Mouse (Mus musculus) neural tube, embryonic 15.5 days (tissue): Measurements from ENCODE around the gene Nxf2. TPM values are rescaled to one million over a fixed set of nuclear protein-coding genes. Genes with fewer than 3 reads are reported as not detected.
"Not testable (repeated sequence)": the region's sequence is repeated elsewhere in the genome, so short reads cannot be mapped to it uniquely, and the experiment has no call there.

ENCODE experiments used
- ATAC-seq: fragments of 200-750 bp; cut with Nextera tagmentation; 2 replicates; pipeline ENCODE4 v1.8.0; 2017; ENCODE audit warnings: mild to moderate bottlenecking, moderate TSS enrichment, moderate library complexity; ENCODE audit not compliant: low FRiP score
- H3K27ac ChIP-seq: fragments of 300-500 bp; sonication (generic); replicated peaks from 2 replicates; pipeline ENCODE4 v1.5.1; 2015; ENCODE audit warnings: mild to moderate bottlenecking, inconsistent platforms
- H3K27me3 ChIP-seq: fragments of 300-500 bp; sonication (generic); replicated peaks from 2 replicates; pipeline ENCODE4 v1.6.1; 2015; ENCODE audit warnings: inconsistent platforms
- H3K36me3 ChIP-seq: fragments of 300-500 bp; sonication (generic); 2 replicates; pipeline ENCODE4 v1.6.1; 2015; ENCODE audit warnings: inconsistent platforms
- H3K4me1 ChIP-seq: fragments of 300-500 bp; sonication (generic); 2 replicates; pipeline ENCODE4 v1.6.1; 2015; ENCODE audit warnings: inconsistent platforms
- H3K4me2 ChIP-seq: fragments of 300-500 bp; sonication (generic); 2 replicates; pipeline ENCODE4 v1.6.1; 2015; ENCODE audit warnings: inconsistent platforms, mild to moderate bottlenecking, moderate library complexity
- H3K4me3 ChIP-seq: fragments of 300-500 bp; sonication (generic); replicated peaks from 2 replicates; pipeline ENCODE4 v1.5.1; 2015; ENCODE audit warnings: mild to moderate bottlenecking, inconsistent platforms
- H3K9ac ChIP-seq: fragments of 300-500 bp; sonication (generic); replicated peaks from 2 replicates; pipeline ENCODE4 v1.6.1; 2015; ENCODE audit warnings: mild to moderate bottlenecking, inconsistent platforms
- H3K9me3 ChIP-seq: fragments of 300-500 bp; sonication (generic); replicated peaks from 2 replicates; pipeline ENCODE4 v1.6.1; 2016; ENCODE audit warnings: inconsistent platforms
- WGBS: fragments of 180-500 bp; shearing (Covaris S2); methylation state at CpG from one replicate; pipeline ENCODE4 v1.1.7; 2015; ENCODE audit warnings: mixed read lengths; 5-methylcytosine and 5-hydroxymethylcytosine counted together
- polyA plus RNA-seq: library from polyadenylated mRNA; unstranded; fragments of >200 nt; fragmentation: Nextera tagmentation; extraction: Ambion mirVana; gene quantifications from 2 replicates; pipeline ENCODE4 v1.2.1, GENCODE M21; 2015

Gene Nxf2
- polyA plus RNA-seq, 1 experiment from 2014 or later = 0.19 TPM

DNA sequence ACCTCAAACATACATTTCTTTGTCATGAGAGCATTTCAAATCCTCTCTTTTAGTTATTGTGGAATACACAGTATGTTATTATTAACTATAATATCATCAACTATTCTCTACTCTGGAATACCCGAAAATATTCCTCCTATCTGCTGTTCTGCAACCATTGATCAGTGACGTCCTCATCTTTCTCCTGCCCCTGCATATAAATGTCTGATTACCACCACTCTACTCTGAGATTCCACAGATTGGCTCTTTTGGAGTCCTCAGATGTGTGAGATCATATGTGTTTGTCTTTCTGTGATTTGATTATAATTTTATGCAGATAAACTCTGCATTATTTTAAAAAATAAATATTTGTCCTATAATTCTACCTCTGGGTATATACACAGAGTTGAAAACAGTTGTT, 48.8 kb downstream of the Nxf2 start:
- H3K4me2 ChIP-seq = no peak overlapping the region
- WGBS = 77% methylated on average over 2 of the region's 2 CpGs
- H3K27ac ChIP-seq = no peak overlapping the region
- no peaks in the 10 kb centered on the region for H3K27me3 ChIP-seq
- no peak overlapping the region for H3K4me3 ChIP-seq
- H3K9ac ChIP-seq = no peak overlapping the region
- ATAC-seq = no peak
- H3K4me1 ChIP-seq = no peaks in the 10 kb centered on the region
- no peaks in the 10 kb centered on the region for H3K36me3 ChIP-seq
- no peaks in the 10 kb centered on the region for H3K9me3 ChIP-seq

DNA sequence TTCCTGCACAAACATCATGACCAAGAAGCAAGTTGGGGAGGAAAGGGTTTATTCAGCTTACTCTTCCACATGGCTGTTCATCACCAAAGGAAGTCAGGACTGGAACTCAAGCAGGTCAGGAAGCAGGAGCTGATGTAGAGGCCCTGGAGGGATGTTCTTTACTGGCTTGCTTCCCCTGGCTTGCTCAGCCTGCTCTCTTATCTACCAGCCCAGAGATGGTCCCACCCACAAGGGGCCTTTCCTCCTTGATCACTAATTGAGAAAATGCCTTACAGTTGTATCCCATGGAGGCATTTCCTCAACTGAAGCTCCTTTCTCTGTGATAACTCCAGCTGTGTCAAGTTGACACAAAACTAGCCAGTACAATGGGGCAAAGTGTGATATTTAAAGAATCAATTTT, 49.2 kb downstream of the Nxf2 start:
- ATAC-seq, H3K9ac ChIP-seq, H3K27ac ChIP-seq, H3K4me1 ChIP-seq, H3K36me3 ChIP-seq, H3K9me3 ChIP-seq, H3K4me2 ChIP-seq, H3K4me3 ChIP-seq, H3K27me3 ChIP-seq: not testable (repeated sequence)

DNA sequence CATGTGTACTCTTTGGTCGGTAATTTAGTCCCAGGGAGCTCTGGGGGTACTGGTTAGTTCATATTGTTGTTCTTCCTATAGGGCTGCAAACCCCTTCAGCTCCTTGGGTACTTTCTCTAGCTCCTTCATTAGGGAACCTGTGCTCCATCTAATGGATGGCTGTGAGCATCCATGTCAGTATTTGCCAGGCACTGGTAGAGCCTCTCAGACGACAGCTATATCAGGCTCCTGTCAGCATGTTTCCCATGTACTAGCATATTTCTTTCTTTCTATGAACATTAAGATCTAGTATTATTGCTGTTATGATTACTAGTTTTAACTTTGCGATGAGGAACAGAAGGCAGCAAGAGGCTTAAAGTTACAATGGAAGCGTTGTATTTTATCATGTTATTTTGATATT, 49.7 kb downstream of the Nxf2 start:
- H3K4me2 ChIP-seq = no peak overlapping the region
- WGBS = 69% methylated on average over 4 of the region's 4 CpGs
- no peak for ATAC-seq
- H3K27ac ChIP-seq = no peak overlapping the region
- no peaks in the 10 kb centered on the region for H3K4me1 ChIP-seq
- no peak overlapping the region for H3K4me3 ChIP-seq
- H3K9me3 ChIP-seq = no peaks in the 10 kb centered on the region
- H3K9ac ChIP-seq = no peak overlapping the region
- H3K36me3 ChIP-seq = no peaks in the 10 kb centered on the region
- no peaks in the 10 kb centered on the region for H3K27me3 ChIP-seq

DNA sequence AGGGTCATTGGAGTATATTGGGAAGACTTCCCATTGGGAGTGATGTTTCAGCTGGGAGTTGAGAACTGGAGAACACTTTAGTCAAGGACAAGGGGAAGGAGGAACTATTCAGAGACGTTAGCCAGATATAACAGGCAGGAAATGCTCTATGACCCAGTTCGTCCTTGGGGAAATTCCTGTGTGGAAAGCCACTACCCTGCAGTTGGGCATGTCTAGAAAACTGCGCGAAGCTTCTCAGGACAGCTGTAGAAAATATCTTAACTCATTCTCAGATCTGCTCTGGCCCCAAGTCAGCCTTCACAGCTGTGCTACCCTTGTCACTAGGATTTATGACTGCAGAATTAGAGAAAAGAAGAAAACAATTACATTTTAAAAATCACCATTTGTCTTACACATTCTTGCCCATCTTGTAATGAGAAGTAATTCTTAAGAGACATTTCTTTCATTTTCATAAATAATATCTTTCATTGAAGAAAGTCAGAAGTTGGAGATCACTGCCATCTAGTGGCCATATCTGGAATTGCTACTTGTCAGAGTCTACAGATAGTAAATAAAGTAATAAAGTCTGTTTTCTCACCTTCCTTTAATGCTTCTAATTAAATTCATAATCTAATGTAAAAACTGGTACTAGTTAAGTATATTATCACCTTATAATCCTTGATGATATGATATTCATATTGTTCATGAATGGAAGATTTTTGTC, 51.2 kb downstream of the Nxf2 start:
- Histone ChIP-seq H3K4me1 (no peaks in the 10 kb centered on the region), H3K4me3 (no peak overlapping the region), H3K27me3 (no peaks in the 10 kb centered on the region), H3K27ac (no peak overlapping the region), H3K9ac (no peak overlapping the region), H3K36me3 (no peaks in the 10 kb centered on the region), H3K4me2 (no peak overlapping the region), H3K9me3 (no peaks in the 10 kb centered on the region)
- ATAC-seq = no peak
- 44% methylated on average over 4 of the region's 4 CpGs for WGBS

DNA sequence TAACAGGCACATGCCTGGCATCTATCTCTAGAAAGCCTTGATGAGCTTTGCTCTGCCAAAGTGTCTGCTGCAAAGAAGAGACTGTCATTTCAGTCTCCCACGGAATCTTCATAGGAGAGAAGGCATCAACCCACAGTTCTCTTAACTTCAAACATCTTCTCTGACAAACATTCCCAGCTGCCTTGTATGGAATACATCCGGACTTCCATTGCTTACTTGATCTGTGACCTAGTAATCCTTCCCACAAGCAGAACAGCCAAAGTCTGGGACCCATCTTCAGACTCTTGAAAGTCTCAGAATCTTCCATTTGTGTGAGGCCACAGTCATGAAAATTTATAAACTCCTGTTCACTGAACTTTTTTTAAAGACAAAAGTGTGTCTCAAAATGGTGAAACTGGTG, 51.7 kb downstream of the Nxf2 start:
- no peak for ATAC-seq
- H3K9me3 ChIP-seq = no peaks in the 10 kb centered on the region
- no peaks in the 10 kb centered on the region for H3K36me3 ChIP-seq
- H3K4me2 ChIP-seq = no peak overlapping the region
- H3K4me1 ChIP-seq = no peaks in the 10 kb centered on the region
- no peak overlapping the region for H3K4me3 ChIP-seq
- no peak overlapping the region for H3K9ac ChIP-seq
- H3K27ac ChIP-seq = no peak overlapping the region
- no peaks in the 10 kb centered on the region for H3K27me3 ChIP-seq
- WGBS = 71% methylated on average over 2 of the region's 2 CpGs

DNA sequence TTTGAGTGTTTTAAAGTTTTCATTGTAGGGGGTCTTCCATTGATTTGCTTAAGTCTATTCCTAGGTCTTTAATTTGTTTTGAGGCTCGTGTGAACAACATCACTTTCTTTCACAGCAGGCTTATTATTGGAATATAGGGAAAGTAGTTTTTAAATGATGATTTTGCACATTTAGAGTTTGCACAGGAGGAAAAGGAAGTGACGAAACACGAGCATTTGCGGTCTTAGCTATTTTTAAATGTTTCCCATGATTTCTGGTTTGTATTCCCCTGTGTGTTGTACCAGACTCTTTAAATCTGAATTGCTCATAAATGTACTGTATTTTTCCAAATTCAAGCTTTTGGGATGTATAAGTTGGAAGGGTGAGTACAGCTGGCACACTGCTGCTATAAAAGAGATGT, 54.2 kb downstream of the Nxf2 start:
- Histone ChIP-seq H3K9ac (no peak overlapping the region), H3K9me3 (no peaks in the 10 kb centered on the region), H3K36me3 (no peaks in the 10 kb centered on the region), H3K4me3 (no peak overlapping the region), H3K4me2 (no peak overlapping the region), H3K4me1 (no peaks in the 10 kb centered on the region), H3K27ac (no peak overlapping the region), H3K27me3 (no peaks in the 10 kb centered on the region)
- ATAC-seq = no peak
- 80% methylated on average over 4 of the region's 4 CpGs for WGBS

Other genes starting within 250 kb of the Nxf2 start
- gene Armcx1, start 246.8 kb downstream of the Nxf2 start, polyA plus RNA-seq = 108 and 119 TPM in 2 replicates
- 45.2 and 49.7 TPM in 2 replicates for gene Armcx6, start 213.3 kb downstream of the Nxf2 start, polyA plus RNA-seq
- gene Armcx3, start 208.2 kb downstream of the Nxf2 start, polyA plus RNA-seq = 99.9 and 101 TPM in 2 replicates
- gene Armcx2, start 155.5 kb downstream of the Nxf2 start, polyA plus RNA-seq = 78.0 and 78.6 TPM in 2 replicates
- 9.7 and 9.9 TPM in 2 replicates for gene Zmat1, start 44.5 kb upstream of the Nxf2 start, polyA plus RNA-seq
- not detected in 2 replicates for gene Gm15023, start 212.9 kb upstream of the Nxf2 start, polyA plus RNA-seq
- 48.0 and 54.4 TPM in 2 replicates for gene Tceal6, start 245.9 kb upstream of the Nxf2 start, polyA plus RNA-seq